Mouse (Mus musculus) left cerebral cortex, postnatal 25 days (tissue): ENCODE measurements at regions not wholly inside any gene's neighbourhood (a gene's known extent, or its start where the extent isn't known, plus 50 kb on each side); places are given as distances from the start of the nearest gene placed in this dataset.

Experiments used
- DNase-seq, 2 experiments: peaks; one replicate each; pipeline ENCODE4 v3.0.0; 2022; ENCODE audit warnings: low spot score in 2 of 2, mixed read lengths in 1 of 2
- intact Hi-C: fragments of 180-260 bp; cut with DNase I; formaldehyde crosslinking; loops from one replicate; pipeline ENCODE4 v1.15.1; 2025

GRCm38 (mm10) chr6:97741427-97741826, 65.4 kb upstream of the Mitf start:
- intact Hi-C loops: loop anchor here (5.0 kb wide), 2 partner anchors 219 to 489 kb away; partner anchors contain the start of gene Lmod3
- DNase-seq: no peak

GRCm38 (mm10) chr6:97740851-97741201, 66.0 kb upstream of the Mitf start:
- intact Hi-C loops: loop anchor here (5.0 kb wide), 2 partner anchors 219 to 489 kb away; partner anchors contain the start of gene Lmod3
- no peak for DNase-seq

DNA sequence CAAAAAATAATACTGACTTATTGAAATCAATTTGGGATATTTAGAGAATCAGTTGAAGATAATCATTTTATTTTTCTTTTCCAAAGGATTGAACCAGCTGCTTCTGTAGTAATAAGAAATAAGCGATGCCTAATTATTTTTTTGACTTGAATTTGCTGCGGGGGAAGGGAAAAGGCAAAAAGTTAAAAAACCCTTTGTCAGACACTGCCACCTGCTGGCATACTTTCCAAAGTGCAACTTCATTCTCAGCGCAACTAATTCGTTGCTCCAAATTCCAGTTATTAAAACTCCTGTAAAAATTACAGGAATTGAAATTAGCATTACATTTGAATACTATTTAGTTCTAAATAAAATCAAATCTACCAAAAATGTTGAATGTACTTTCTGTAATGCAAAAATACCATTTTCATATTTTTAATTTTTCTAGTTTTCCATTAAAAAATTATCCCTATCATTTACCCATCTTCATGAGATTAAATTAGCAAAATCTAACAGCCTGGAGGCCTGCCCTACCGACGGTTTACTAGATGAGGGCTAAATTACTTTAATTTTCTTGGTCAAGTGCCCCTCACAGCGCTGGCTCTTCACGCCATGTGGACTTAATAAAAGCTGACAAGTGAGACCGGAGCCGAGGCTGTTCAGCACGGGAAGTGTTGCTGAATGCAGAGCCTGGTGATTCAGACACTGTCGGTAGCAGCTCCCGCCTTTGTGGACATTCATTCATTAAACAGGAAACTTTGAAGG, 66.6 kb upstream of the Mitf start:
- DNase-seq: peak; percentile 33 to 38
- intact Hi-C loops: loop anchor here (5.0 kb wide), 2 partner anchors 218 to 488 kb away; partner anchors contain the start of gene Lmod3

- intact Hi-C loops: loop anchor here (2.0 to 5.0 kb wide), 2 partner anchors 318 to 462 kb away; no protein-coding TSS in a partner anchor
These were observed 68.0 kb upstream of the Mitf start for GRCm38 (mm10) chr6:97738846-97739245.

DNA sequence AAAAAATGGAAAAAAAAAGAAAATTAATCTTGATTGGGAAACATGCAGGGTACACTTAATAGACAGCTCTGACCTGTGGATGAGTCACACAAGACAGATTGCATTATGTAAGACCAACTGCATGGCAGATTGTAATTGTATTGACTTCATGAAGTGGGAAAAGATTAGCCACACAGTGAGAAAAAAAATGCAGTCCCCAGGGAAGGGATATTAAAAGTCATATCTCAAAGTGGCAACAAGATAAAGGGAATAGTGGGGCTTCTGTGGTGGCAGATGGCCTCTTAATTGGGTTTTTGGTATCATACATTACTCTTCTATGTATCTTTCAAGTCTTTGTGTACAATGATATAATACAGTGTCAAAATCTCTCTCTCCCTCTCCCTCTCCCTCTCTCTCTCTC, 76.0 kb upstream of the Mitf start:
- intact Hi-C loops: no loop called here

More at GRCm38 (mm10) chr6:97738846-97739245, 68.0 kb upstream of the Mitf start:
- no peak for DNase-seq

GRCm38 (mm10) chr6:97718184-97718910, 88.5 kb upstream of the Mitf start:
- intact Hi-C loops: no loop called here
- peak in 1 of 2 experiments; percentile 2 for DNase-seq

More for the DNA sequence above, 76.0 kb upstream of the Mitf start:
- DNase-seq: no peak

- DNase-seq: no peak
- intact Hi-C loops: no loop called here
These were observed 90.1 kb upstream of the Frmd4b start for GRCm38 (mm10) chr6:97707401-97707800.

DNA sequence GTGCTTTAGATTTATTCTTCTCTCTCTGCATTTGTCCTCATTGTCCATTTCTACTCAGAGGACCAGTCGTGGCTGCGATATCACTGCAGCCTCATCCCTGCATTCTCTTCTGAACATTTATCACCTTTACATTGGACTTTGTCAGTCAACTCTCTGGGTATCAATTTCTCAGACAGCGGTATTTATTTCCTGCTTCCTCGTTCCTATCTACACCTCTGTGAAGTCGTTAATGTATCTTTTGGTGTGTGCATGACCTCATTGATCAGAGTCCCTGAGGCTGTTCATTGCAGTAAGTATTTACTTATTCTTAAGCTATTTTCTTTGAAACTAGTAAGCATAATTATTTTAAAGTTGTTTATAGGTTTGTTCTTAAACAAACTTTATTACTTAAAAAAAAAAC, 87.0 kb upstream of the Frmd4b start:
- intact Hi-C loops: no loop called here
- no peak for DNase-seq

DNA sequence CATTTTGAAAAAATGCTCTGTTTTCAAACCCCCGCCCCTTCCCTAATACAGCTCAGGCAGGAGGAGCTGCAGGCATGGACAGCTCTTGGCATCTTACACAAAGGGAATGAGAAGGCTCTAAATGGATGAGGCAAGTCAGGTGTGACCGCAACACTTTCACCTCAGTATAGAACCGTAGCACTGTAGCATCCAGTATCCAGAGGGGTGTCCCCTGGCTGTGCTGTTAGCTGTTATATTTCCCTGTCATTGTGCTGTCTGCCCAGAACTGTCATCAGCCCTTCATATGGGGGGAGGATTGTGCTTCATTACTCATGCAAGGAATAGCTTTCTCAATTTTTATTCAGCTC, 82.4 kb upstream of the Frmd4b start:
- intact Hi-C loops: no loop called here
- DNase-seq: no peak

DNA sequence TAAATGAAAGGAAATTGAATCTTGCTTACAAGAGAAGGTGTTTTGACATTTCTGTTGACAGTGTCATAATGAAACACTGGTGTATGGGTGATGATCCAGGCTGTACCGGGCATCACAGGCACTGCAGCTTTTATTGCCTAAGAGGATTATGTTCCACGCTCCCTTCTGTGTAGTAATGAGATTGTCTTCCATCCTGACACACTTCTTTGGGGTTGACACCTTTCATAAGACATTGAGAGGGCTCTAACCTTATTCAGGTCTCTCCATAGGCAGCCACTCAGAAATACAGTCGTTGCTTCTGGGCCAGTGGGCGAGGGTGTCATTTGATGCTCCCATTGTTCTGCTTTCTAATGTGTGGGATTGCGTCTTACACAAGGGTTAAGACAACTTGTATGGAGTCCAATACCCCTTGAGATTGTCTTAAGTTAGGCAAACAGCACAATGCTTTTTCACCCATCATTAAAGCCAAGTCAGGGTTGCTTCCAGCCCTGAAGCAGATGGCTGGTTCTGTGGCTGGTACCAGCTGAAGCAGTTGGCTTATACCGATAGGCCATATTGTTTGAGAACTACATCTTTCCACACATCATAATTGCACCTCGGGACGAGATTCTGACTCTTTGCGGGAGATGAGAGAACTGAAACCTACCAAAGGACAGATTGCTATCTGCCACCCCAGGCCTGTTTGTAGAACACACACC, 81.9 kb upstream of the Frmd4b start:
- DNase-seq: no peak
- intact Hi-C loops: no loop called here

DNA sequence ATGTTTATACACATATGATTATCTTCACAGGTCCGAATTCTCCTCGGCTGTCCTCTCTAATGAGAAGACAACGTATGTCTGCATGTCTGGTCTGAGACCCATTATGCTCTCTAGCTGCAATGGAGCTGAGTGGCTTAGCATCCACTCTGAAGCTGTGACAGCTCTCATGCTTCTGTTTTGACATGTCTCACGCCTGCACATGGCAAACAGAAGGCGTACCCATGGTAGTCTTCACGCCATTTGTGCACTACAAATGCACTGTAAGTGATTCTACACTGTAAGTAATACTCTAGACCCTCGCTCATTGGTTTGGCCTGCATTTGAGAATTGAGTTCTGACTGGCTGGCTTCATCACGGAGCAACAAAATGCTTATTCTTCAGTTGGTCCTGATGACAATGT, 75.9 kb upstream of the Frmd4b start:
- intact Hi-C loops: no loop called here
- no peak for DNase-seq

DNA sequence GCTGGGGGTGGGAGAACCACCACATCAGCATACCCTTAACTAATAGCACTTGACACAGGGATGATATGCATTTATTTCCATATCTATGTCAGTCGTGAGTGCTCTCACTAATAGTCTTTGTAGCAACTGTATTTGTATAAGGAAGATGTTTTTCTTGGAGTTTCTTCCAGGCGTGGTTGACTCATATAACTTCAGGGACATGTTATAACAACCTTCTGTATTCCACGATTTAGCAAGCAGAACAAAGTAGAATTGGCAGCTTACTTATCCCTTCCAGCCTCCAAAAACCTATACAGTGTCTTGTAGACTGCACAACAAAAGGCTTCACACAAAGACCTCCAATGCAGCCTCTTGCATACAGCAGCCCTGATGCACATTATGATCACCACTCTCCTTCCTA, 73.8 kb upstream of the Frmd4b start:
- intact Hi-C loops: no loop called here

GRCm38 (mm10) chr6:97684335-97684734, 67.0 kb upstream of the Frmd4b start:
- intact Hi-C loops: no loop called here
- peak; percentile 19 for DNase-seq

More for the DNA sequence above, 73.8 kb upstream of the Frmd4b start:
- no peak for DNase-seq

DNA sequence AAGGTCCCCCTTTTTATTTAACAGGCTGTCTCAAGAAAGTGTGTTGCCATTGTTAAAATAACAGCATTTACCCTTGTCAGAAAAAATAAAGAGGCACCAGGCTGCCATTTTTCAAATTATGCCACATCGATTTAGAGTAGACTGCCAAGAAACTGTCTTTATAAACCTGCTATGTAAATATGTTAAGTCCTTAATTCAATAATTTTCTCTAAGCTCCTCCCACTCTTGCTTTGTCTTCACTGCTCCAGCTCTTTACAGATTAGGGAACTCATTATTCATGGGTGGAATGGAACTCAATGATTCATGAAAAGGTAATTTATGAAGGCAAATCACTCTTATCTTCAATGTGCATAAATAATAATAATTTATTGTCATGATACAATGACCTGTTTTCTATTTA, 64.9 kb upstream of the Frmd4b start:
- intact Hi-C loops: no loop called here
- no peak for DNase-seq

GRCm38 (mm10) chr6:97675181-97675756, 57.9 kb upstream of the Frmd4b start:
- DNase-seq: peak; percentile 15 to 23
- intact Hi-C loops: no loop called here

GRCm38 (mm10) chr6:97666818-97667629, 49.7 kb upstream of the Frmd4b start:
- intact Hi-C loops: no loop called here
- DNase-seq: no peak
